Mouse (Mus musculus) adrenal gland, postnatal 4 days (tissue): Measurements from ENCODE around the gene Gm28308. TPM values are rescaled to one million over a fixed set of nuclear protein-coding genes. Genes with fewer than 3 reads are reported as not detected.
A peak's percentile ranks its signal among the peaks of the same experiment; 100 is the strongest.

Source experiments
- DNase-seq, 2 experiments: peaks; one replicate each; pipeline ENCODE4 v3.0.0; 2021 to 2022; ENCODE audit warnings: low spot score in 2 of 2, mixed read lengths in 2 of 2
- total RNA-seq, 2 experiments: library from RNA; stranded (reverse); gene quantifications; 2 replicates each; pipeline ENCODE4 v1.2.3; 2021

Gm28308 gene
- total RNA-seq, 2 experiments from 2014 or later = 2.3 to 4.1 TPM

- no peak for DNase-seq
These were observed 52.4 kb downstream of the Gm28308 start for GRCm38 (mm10) chr6:52160511-52161335.

GRCm38 (mm10) chr6:52159979-52160378 is 53.2 kb downstream of the Gm28308 start:
- no peak for DNase-seq

- DNase-seq = no peak
These were observed 53.9 kb downstream of the Gm28308 start for GRCm38 (mm10) chr6:52159164-52159761.

- DNase-seq = peak in 1 of 2 experiments; percentile 62
These were observed 54.7 kb downstream of the Gm28308 start, which contains the start of gene Hoxa1 for GRCm38 (mm10) chr6:52158276-52159051. TSS of gene Hoxa1 (minus strand) at chr6:52158317.

- no peak for DNase-seq
These were observed 55.5 kb downstream of the Gm28308 start for GRCm38 (mm10) chr6:52157466-52158275.

GRCm38 (mm10) chr6:52156551-52157200 is 56.5 kb downstream of the Gm28308 start:
- DNase-seq = no peak

- DNase-seq = no peak
These were observed 57.7 kb downstream of the Gm28308 start for GRCm38 (mm10) chr6:52155471-52155870.

GRCm38 (mm10) chr6:52154044-52154443 is 59.1 kb downstream of the Gm28308 start:
- DNase-seq = no peak

- DNase-seq = no peak
These were observed 59.9 kb downstream of the Gm28308 start for GRCm38 (mm10) chr6:52153270-52153669.

- no peak for DNase-seq
These were observed 60.6 kb downstream of the Gm28308 start for GRCm38 (mm10) chr6:52152226-52153193.

GRCm38 (mm10) chr6:52151571-52151970 is 61.6 kb downstream of the Gm28308 start:
- no peak for DNase-seq

- DNase-seq = no peak
These were observed 62.7 kb downstream of the Gm28308 start for GRCm38 (mm10) chr6:52150401-52150966.

- no peak for DNase-seq
These were observed 74.0 kb downstream of the Gm28308 start for GRCm38 (mm10) chr6:52139115-52139514.

- DNase-seq = no peak
These were observed 74.6 kb downstream of the Gm28308 start for GRCm38 (mm10) chr6:52138576-52138975.

GRCm38 (mm10) chr6:52137841-52138535 is 75.2 kb downstream of the Gm28308 start:
- no peak for DNase-seq

GRCm38 (mm10) chr6:52123673-52124072 is 89.5 kb downstream of the Gm28308 start:
- no peak for DNase-seq

- no peak for DNase-seq
These were observed 92.0 kb downstream of the Gm28308 start for GRCm38 (mm10) chr6:52121173-52121572.
